Mouse (Mus musculus): ENCODE data around the gene Arhgef25.
"Not testable (repeated sequence)": the region's sequence is repeated elsewhere in the genome, so short reads cannot be mapped to it uniquely, and the experiment has no call there.

The Arhgef25 gene

DNA sequence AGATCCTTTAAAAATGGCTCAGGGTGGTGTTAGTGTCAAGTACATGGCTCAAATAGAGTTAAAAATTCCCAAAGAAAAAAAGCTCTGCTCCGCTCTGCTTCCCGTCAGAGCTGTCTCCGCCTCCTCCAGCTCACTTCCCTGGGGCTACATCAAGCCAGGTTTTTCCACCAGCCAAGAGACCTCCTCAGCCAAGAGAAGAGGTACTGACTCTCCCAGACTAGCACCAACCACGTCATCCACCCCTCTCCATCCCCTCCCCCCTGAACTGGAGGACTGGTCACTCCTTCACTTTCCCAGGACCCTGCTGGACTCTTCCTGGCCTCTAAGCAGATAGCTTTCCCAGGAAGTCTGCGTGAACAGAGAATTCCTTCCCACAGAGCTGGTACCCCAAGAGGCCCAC lies 6.5 kb upstream of the Arhgef25 start:
- POLR2A ChIA-PET, result interaction anchor here in 3 of 4 experiments (0.6 to 7.9 kb wide), 17 partner anchors 8 to 453 kb away, joined by 3 to 71 read pairs (median 5); partner anchors contain the start of genes Pip4k2c (in 2 of the 3), Slc26a10 (in 1 of the 3) and Tspan31 (in 1 of the 3)
- CTCF ChIA-PET, result interaction anchor here in 2 of 4 experiments (0.7 to 1.9 kb wide), 4 partner anchors 26 to 136 kb away, joined by 3 to 7 read pairs (median 6); no protein-coding TSS in a partner anchor

DNA sequence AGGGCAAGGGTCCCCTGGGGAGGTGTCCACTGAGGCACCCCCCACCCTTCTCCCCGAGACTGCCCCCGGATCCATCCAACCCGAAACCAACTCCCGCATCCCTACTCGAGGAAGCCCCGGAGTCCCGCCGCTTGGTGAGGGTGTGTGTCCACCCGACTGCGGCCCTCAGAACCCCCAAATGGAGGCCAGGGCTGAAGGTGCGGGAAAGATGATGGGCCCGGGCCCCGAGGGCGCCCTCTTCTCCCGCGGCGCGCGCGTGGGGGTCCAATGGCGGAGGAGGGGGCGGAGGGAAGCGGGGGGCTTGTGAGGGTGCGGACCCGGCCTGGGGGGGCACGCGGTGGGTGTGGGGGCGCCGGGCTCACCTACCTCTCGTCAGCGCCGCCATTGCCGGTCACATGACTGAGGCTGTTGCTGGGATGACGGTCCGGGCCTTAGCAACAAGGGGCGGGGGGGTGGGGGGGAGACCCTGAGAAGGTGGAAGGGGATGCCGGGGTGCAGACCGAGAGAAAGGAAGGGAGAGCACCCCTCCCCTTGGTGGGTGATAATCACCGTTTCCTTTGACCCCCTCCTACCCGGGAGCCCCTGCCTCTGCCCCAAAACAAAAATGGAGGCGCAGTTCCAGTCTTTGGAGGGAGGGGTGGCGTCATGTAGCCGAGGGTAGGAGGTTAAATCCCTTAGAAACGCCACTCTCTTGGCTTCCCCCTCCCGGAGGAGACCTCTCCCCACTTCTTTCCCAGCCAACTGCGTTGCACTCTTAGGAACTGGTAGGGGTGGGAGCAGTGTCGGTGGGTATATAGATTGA lies 5.6 kb upstream of the Arhgef25 start, which contains the start of gene Dtx3:
Dtx3 (minus strand) TSS at position 401 of the 802 bp plus-strand sequence.
- POLR2A ChIA-PET, result interaction anchor here in 3 of 4 experiments (0.7 to 7.9 kb wide), 28 partner anchors 8 to 144 kb away, joined by 3 to 71 read pairs (median 5); partner anchors contain the start of genes Pip4k2c (in 3 of the 3), Slc26a10 (in 1 of the 3) and Tspan31 (in 1 of the 3)
- CTCF ChIA-PET, result interaction anchor here in 3 of 4 experiments (0.6 to 1.9 kb wide), 7 partner anchors 9 to 1550 kb away, joined by 3 to 6 read pairs (median 4); no protein-coding TSS in a partner anchor

DNA sequence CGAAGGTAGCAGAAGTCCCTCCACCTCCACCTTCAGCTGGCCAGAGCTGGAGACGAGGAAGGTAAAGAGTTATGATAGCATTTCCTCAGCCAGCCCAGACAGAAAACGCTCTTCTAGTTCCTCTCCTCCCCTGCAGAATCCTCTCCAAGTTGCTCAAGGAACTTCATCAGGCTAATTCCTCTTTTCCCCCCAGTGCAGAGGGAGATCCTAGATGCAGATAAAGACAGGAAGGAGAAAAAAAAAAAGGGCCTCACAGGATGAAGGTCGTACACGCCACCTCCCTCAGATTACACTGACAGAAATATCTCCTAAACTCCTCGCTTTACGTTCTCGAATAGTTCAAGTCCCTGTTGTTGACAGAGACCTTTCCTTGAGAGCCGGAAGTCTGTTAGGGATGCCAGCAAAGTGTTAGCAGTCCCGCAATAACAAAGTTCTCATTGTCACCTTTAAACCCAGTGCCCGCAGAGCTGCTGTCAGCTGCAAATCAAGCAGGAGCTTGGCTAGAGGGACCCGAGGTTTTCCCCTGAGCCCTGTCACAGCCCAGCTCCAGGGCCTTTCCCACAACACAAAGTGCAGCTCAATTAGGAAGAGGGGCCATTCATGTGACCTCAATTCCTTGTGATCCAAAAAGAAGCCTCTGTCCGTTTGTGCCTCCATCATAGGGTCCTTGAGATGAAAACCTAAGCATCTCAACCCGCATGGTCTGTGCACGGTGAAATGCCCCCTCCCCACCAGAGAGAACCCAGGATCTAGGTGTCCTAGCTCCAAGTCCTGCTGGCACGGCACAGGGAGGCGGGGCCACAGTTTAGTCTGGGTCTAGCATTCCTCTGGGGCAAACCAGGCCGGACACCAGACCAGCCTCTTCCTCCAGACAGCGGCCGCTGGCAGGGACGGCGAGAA lies 4.8 kb upstream of the Arhgef25 start:
- POLR2A ChIA-PET, result interaction anchor here (0.6 to 3.4 kb wide), 31 partner anchors 9 to 459 kb away, joined by 3 to 27 read pairs (median 4); partner anchors contain the start of genes Pip4k2c (in 3 of the 4) and Slc26a10 (in 1 of the 4)
- CTCF ChIA-PET, result interaction anchor here in 2 of 4 experiments (0.5 to 1.3 kb wide), 8 partner anchors 8 to 1551 kb away, joined by 3 to 6 read pairs (median 3); no protein-coding TSS in a partner anchor

DNA sequence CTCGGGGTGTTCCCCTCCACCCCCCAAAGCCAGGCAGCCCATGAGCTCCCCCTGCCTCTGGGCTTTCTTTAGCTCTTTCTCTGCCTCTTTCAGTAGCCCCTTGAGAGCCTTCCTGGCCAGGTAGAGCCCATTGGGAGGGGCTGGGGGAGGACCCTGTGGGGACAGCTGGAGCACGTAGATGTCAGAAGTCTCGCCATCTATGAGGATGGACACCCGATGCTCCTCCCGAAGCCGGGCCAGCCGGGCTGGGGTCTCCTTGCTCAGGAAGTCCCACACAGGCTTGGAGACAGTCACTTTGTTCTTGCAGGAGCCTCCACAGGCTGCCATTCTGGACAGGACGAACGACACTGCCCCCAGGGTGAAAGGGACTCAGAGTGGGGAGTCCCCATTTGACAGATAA lies 3.1 kb upstream of the Arhgef25 start:
- CTCF ChIA-PET, result no interaction called here
- POLR2A ChIA-PET, result interaction anchor here in 2 of 4 experiments (0.7 to 3.4 kb wide), 9 partner anchors 8 to 88 kb away, joined by 3 to 27 read pairs (median 9); partner anchors contain the start of gene Pip4k2c (in 2 of the 2)

DNA sequence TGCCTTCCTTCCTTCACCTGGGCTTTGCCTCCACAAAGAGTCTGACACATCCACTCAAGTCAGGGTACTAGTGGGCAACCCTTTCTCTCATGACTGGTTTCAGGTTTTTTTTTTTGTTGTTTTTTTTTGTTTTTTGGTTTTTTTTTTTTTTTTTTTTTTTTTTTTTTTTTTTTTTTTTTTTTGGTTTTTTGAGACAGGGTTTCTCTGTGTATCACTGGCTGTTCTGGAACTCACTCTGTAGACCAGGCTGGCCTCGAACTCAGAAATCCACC lies 2.1 kb upstream of the Arhgef25 start:
- CTCF ChIA-PET, result not testable (repeated sequence)
- POLR2A ChIA-PET, result interaction anchor here in 1 of 4 experiments (1.3 to 3.6 kb wide), 6 partner anchors 9 to 98 kb away, joined by 3 to 14 read pairs (median 8); partner anchors contain the start of gene Pip4k2c

DNA sequence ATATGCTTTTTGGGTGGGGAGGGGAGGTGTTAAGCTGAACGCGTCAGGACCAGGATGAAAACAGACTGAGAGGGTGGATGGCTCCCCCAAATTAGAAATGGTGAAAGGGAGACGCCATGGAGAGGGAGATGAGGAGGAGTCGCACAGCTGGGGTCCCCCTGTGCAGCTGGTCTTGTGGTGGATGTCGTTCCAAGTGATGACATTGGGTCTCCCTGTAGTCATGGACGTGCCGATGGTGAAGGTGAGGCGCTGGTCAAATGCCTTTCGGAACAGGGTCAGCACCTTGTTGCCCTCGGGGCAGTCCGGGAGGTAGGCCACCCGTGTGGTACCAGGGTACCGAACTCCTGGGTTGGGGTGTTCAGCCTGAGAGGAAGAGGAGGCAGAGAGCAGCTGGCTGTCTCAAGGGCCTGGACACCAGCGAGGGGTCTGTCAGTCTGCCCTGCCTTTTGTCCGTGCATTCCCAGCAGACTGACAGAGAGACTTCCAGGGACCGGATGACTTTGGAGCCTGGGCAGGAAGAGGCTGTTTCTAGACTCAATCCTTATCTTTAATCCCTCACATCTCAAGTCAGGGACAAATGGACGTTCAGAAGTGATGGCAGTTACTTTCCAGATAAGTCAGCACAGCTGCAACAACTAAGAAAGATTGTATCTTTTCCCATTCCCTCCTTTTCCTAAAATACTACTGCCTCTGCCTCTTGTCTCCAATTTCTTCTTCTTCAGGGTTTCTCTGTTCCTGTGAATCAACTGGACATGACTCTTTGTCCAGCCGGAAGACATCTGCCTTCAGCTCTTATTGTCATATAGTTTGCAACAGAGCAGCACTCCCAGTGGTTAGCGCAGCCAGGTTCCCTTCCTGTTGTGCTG lies 1.5 kb upstream of the Arhgef25 start:
- ChIA-PET POLR2A (interaction anchor here in 3 of 4 experiments (0.9 to 3.6 kb wide), 18 partner anchors 8 to 99 kb away, joined by 3 to 14 read pairs (median 5); partner anchors contain the start of genes Pip4k2c (in 2 of the 3) and Slc26a10 (in 1 of the 3)), CTCF (interaction anchor here in 2 of 4 experiments (0.6 to 1.4 kb wide), 2 partner anchors 21 to 26 kb away, joined by 3 to 7 read pairs; no protein-coding TSS in a partner anchor)

DNA sequence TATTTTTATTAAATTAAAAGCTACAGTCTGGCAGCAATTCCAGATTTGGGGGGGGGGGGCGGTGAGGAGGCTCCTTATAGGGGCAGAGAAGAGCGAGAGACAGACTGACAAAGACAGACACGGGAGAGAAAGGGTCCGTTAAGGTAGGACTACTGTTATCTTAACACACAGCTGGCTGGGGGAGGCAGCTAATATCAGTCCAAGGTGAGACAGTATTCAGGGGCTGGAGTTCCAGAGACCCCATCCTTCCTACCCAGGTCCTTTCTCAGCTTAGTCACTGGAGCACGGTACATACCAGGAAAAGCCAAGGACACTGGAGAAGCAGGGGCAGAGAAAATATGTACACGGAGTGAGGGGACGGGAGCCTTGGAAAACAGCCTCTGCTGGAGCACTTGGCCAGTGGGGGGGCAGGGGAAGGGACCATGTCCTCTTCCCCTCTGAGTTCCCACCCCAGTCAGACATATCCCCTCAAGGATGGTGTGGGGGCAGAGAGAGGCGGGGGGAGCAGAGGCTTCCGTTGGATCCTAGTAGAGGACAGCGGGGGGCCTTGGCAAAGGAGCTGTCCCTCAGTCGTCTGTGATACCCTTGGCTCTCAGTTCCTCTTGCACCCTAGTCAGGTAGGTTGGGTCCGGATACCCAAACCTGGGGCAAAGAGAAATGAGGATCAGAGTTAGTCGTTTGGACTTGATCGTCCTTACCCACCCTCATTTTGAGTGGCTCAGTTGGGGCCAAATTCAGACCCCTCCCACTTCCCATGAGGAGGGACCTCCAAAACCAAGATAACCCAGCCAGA lies 711 bp upstream of the Arhgef25 start:
- POLR2A ChIA-PET, result interaction anchor here (0.6 to 3.6 kb wide), 25 partner anchors 9 to 263 kb away, joined by 3 to 14 read pairs (median 4); partner anchors contain the start of genes Pip4k2c (in 2 of the 4) and Slc26a10 (in 1 of the 4)

DNA sequence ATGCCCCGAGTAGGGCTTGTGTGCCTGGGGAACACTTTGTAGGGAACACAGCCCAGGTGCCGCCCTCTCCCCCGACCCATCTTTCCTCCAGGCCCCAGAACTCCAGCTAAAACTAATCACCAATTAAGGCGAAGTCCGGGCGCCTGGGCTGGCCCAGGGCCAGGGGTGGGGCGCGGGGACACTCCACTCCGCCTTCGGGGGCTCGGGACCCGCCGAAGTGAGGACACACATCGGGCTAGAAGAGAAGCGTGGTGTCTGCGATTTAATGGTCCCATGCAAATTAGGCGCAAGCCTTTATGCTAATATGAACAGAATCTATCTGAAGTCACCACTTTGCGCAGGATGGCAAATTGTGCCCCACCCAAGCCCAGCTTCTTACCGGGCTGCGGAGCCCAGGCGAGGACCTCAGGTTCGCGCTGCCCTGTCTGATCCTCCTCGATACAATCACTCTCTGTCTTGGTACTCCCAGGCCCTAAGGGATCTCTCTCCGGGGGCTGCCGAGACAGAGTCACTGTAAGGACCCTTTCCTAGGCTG lies 700 bp downstream of the Arhgef25 start:
- CTCF ChIA-PET, result interaction anchor here in 2 of 4 experiments (0.7 to 1.0 kb wide), 2 partner anchors 18 to 138 kb away, joined by 3 read pairs; no protein-coding TSS in a partner anchor
- POLR2A ChIA-PET, result interaction anchor here in 3 of 4 experiments (0.6 to 3.6 kb wide), 13 partner anchors 9 to 94 kb away, joined by 3 to 13 read pairs (median 4); partner anchors contain the start of genes Pip4k2c (in 2 of the 3) and Os9 (in 1 of the 3)

More for the DNA sequence above, 711 bp upstream of the Arhgef25 start:
- CTCF ChIA-PET, result interaction anchor here (0.6 to 1.4 kb wide), 9 partner anchors 20 to 133 kb away, joined by 3 to 7 read pairs (median 3); partner anchors contain the start of gene Mars (in 1 of the 4)

DNA sequence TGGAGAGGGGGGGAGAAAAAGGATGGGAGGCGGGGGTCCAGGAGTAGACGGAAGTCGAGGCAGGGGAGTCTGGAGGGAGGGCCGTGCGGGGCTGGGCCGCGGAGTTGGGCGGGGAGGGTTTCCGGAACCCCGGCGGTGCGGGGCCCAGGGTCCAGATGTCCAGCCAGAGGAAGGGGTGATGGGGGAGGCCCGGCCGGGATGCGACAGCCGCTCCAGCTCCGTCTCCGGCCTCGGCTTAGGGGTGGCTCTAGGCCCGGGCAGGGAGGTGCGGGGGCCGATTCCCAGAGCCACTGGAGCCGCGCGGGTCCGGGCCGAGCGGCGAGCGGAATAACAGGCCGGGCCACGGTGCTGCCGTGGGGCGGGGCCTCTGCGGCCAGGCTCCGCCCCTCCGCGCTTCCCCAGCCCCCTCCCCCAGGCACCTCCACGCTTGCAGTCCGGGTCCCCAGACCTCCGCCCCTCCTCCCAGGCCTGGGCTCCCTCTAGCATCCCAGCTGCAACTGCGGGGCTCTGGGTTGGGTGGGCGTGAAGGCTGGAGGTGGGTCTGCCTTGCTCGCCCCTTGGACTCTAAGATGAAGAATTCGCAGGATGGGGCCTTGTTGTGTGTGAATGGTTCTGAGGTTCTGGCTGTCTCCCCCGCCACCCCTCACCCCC lies 1.3 kb downstream of the Arhgef25 start:
- ChIA-PET POLR2A (interaction anchor here in 3 of 4 experiments (0.6 to 3.6 kb wide), 17 partner anchors 8 to 95 kb away, joined by 3 to 13 read pairs (median 4); partner anchors contain the start of genes Pip4k2c (in 3 of the 3), Os9 (in 1 of the 3) and Slc26a10 (in 1 of the 3)), CTCF (interaction anchor here in 2 of 4 experiments (0.7 to 2.0 kb wide), 3 partner anchors 17 to 137 kb away, joined by 3 to 4 read pairs (median 3); no protein-coding TSS in a partner anchor)

DNA sequence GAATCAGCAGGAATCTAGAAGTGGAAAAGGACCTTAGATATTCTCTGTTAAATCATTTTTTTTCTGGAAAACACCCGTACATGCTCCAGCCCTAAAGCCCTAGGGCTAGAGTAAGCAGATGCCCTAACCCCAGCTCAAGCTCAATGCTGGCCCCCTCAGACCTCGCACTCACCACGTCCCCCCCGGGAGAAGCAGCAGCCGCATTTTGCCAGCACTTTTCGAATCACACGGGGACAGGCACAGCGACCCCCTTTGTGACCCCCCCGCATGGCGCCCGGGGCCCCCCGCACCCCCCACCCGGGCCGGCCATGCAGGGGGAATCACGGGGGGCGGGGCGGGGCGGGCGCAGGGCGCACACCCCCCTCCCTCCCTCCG lies 1.8 kb downstream of the Arhgef25 start:
- POLR2A ChIA-PET, result interaction anchor here in 3 of 4 experiments (0.7 to 2.6 kb wide), 18 partner anchors 8 to 151 kb away, joined by 3 to 9 read pairs (median 4); partner anchors contain the start of genes Pip4k2c (in 2 of the 3) and Slc26a10 (in 1 of the 3)

DNA sequence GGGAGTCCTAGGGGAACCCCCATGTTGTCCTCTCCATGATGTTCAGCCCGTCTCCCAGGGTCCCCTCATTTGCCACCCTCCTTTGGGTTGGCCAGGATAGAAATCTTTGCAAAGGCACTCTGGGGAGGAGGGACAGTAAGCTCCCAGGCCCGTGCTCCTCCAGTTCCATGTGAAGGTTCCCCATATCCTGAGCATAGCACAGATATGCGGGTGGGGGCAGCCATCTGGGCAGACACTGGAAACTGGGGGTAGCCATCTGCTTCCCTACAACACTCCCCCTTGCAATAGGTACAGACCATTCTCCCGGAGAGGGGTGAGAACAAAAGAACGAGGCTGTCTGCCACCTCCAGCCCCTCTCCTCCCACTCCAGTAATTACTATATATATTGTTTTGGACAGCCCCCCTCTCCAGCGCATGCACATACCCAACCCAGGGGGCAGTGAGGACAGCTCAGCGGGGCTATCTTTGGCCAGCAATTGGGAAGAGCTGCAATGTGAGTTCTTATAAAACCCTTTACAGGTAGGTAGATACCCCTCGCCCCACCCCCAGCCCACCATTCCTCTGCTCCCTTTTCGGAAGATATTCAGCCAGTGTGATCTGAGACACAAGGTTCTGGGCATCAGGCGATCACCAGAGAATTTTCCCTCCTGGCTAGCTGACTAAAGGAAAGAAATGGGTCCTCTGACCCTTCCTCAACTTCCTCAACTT lies 2.4 kb downstream of the Arhgef25 start:
- POLR2A ChIA-PET, result interaction anchor here in 3 of 4 experiments (0.6 to 4.1 kb wide), 18 partner anchors 7 to 217 kb away, joined by 3 to 14 read pairs (median 4); partner anchors contain the start of genes Pip4k2c (in 2 of the 3) and Slc26a10 (in 1 of the 3)
- CTCF ChIA-PET, result interaction anchor here in 2 of 4 experiments (1.7 to 2.0 kb wide), 2 partner anchors 17 to 28 kb away, joined by 3 to 4 read pairs; no protein-coding TSS in a partner anchor

More for the DNA sequence above, 1.8 kb downstream of the Arhgef25 start:
- CTCF ChIA-PET, result interaction anchor here in 1 of 4 experiments (2.0 kb wide), 1 partner anchor 27 kb away, joined by 4 read pairs; no protein-coding TSS in a partner anchor

DNA sequence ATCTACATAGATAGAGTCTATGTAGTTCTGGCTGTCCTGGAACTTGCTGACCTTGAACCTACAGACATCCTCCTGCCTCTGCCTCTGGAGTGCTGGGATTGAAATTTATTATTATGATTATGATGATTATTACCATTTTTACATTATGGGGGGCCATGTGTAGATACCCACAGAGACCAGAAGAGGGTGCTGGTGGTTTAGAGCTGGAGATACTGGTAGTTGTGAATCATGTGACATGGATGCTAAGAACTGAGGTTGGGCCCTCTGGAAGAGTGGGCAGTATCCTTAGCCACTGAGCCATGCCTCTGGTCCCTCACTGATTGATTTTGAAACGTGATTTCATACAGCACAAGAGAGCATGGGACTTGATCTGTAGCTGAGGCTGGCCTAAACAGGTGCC lies 3.4 kb downstream of the Arhgef25 start:
- ChIA-PET POLR2A (interaction anchor here in 3 of 4 experiments (0.6 to 4.1 kb wide), 9 partner anchors 8 to 1081 kb away, joined by 3 to 14 read pairs (median 6); partner anchors contain the start of genes Pip4k2c (in 2 of the 3) and Mars (in 1 of the 3)), CTCF (interaction anchor here (0.7 to 2.0 kb wide), 7 partner anchors 8 to 163 kb away, joined by 3 to 6 read pairs (median 3); partner anchors contain the start of genes B4galnt1 (in 1 of the 4) and Pip4k2c (in 1 of the 4))

DNA sequence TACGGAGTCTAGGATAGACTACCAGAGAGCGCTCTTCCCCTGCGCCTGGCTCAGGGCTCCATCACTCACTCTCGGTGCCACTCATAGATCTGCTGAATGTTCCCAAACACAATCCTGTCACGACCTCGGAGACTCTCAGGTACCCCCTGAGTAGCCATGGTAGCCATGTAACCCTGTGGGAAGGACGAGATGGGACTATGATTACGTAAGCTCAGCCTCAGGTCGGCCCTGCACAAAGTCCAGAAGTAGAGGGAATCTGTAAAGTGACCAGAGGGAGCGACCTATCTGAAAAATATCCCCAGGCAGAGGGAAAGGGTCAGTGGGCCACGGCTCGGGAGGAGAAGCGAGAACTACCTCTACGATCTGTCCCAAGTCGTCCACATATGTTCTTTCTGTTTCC lies 4.4 kb downstream of the Arhgef25 start:
- CTCF ChIA-PET, result interaction anchor here (0.6 to 2.5 kb wide), 17 partner anchors 9 to 352 kb away, joined by 3 to 23 read pairs (median 3); partner anchors contain the start of genes B4galnt1 (in 1 of the 4), Gli1 (in 1 of the 4) and Pip4k2c (in 1 of the 4)
- POLR2A ChIA-PET, result interaction anchor here in 3 of 4 experiments (0.5 to 4.1 kb wide), 25 partner anchors 9 to 164 kb away, joined by 3 to 14 read pairs (median 5); partner anchors contain the start of gene Pip4k2c (in 3 of the 3)

DNA sequence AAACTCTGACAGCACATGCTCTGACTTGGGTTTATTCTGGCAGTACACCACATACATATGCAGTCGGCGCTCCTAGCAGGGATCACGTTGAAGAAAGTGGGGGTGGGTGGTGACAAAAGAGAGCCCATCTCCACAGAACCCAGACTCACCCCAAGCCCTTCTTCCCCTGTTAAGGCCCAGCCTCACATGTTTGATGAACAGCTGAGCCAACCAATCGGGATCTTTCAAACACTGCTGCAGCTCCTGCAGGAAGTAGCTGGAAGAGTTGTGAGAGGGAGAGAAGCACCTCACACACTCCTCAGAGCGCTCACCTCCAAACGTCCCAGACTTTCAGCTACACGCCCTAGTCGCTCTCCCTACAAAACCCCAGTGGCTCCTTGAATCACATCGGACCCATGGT lies 4.8 kb downstream of the Arhgef25 start:
- ChIA-PET CTCF (interaction anchor here (0.6 to 2.5 kb wide), 21 partner anchors 8 to 353 kb away, joined by 3 to 23 read pairs (median 3); partner anchors contain the start of genes B4galnt1 (in 1 of the 4), Gli1 (in 1 of the 4) and Pip4k2c (in 1 of the 4)), POLR2A (interaction anchor here (0.5 to 4.1 kb wide), 35 partner anchors 9 to 164 kb away, joined by 3 to 14 read pairs (median 5); partner anchors contain the start of genes Pip4k2c (in 4 of the 4) and B4galnt1 (in 1 of the 4))

Measured in embryonic stem cell, embryonic (primary cell).